Mouse (Mus musculus): Measurements from ENCODE around the gene Pcdh9.

DNA sequence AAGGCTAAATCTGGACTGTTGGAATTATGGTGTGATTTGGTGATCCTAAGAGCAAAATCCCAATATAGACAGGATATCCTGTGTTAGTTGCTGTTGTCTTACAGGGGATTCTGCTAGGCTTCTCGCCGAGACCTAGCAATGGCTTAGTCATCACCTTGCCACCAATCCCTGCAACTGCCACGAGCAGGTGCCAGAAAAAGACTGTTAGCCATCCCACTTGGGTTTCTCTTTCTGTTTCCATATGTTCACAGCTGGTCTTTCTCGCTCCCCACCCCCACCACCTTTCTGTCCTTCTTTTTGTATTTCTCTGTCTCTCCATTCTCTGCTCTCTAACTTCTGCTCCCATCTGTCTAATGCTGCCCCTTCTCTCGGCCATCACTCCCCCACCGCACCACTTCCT lies 831.7 kb downstream of the Pcdh9 start:
- TF ChIP-seq POLR2A (IDR thresholded peaks at IDR 0.05; ENCODE audit: extremely low read depth, insufficient read depth, low read length) (no peak), CTCF (IDR thresholded peaks at IDR 0.05; ENCODE audit: low read depth, low read length) (no peak)

All from liver, adult 2 months (tissue).